Mouse (Mus musculus) cerebellum, postnatal 14 days (tissue): ENCODE data around the gene Srarp.

Source experiments
- DNase-seq, 2 experiments: peaks; one replicate each; pipeline ENCODE4 v3.0.0; 2021; ENCODE audit warnings: mixed read lengths in 2 of 2

Srarp gene

GRCm38 (mm10) chr4:141456193-141456938 lies 20.5 kb upstream of the Srarp start:
- no peak for DNase-seq

DNA sequence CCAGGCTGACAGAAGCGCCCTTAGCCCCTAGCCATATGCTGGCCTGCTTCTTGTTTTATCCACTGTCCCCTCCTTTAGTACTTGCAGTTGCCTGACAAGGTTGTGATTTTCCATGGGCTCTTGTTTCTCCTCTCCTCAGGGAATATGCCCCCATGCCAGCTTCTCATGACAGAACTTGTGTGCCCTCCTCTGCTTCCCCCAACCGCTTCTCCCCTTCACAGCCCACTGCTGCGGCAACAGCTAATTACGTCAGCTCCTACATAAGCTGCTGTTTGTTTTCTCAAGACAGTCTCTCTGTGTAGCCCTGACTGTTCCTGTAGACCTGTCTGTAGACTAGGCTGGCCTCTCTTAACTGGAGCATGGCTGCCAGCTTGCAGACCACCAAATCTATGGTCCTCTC lies 19.6 kb upstream of the Srarp start:
- peak in 1 of 2 experiments; percentile 9 for DNase-seq

DNA sequence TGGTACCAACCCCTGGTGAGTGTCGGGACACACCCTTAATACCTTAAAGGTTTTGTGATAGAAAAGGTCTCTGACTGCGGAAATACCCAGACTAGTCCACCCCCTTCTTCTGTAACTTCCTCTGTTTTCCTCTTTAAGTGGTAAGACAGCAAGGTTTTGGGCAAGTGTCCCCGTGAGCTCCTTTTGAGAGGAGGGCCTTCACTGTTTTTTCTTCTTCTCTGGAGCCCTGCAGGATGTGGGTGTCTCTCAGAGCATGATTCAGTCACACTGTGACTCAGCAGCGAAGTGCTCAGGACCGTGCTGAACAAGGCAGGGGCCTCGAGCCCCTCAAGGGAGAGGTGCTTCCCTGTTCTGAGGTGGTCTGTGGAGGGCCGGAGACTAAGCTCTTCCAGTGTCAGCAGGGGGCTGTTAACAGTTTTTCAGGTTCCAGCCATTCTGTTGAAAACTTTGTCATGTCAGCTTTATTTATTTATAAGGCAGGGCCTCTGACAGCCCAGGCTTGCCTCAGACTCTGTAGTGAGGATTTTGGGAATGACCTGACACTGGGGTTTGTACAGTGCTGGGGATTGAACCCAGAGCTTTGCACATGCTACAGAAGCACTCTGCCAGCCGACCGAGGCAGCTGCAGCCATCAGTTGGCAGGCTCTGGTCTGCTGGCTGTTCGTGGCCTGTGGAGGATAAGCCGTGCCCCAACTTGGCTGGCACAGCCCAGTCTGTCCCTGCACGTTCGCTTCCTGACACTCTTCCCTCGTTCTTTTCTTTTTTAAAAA lies 18.9 kb upstream of the Srarp start:
- DNase-seq = peak in 1 of 2 experiments; percentile 34

DNA sequence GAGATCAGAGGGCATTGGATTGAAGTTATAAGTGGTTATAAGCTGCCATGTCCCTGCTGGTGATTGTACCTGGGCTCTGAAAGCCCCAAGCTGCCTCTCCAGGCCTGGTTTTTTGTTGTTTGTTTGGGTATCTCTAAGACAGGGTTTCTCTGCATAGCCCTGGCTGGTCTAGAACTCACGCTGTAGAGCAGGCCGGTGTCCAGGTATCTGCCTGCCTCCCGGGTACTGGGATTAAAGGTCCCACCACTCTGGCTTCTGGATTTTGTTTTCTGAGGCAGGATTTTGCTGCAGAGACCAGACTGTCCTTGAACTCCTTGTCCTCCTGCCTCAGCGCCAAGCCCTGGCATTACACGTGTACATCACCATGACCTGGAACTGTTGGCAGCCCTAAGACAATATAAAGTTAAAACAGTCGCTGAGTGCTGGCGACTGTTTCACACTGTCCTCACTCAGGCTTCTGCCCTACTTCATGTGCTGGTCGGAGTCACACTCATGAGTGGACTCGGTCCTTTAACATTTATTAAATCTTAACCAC lies 16.1 kb upstream of the Srarp start:
- DNase-seq = no peak

DNA sequence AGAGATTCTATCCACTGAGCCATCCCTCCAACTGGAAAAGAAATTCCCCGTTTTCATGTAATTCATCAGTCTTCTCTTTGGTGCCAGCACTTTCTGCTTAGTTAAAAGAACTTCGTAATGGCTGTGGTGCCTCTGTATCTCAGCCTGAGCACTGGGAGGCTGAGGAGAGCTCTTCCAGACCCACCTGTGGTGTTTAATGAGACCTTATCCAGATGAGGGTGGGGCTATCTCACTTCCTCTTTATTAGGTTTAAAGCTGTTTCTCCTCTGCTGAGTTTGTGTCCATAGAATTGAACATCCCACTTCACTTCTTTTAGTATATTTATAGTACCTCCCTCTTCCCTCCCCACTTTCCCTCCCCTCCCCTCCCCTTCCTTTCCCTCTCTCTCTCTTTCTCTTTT lies 15.3 kb upstream of the Srarp start:
- no peak for DNase-seq

DNA sequence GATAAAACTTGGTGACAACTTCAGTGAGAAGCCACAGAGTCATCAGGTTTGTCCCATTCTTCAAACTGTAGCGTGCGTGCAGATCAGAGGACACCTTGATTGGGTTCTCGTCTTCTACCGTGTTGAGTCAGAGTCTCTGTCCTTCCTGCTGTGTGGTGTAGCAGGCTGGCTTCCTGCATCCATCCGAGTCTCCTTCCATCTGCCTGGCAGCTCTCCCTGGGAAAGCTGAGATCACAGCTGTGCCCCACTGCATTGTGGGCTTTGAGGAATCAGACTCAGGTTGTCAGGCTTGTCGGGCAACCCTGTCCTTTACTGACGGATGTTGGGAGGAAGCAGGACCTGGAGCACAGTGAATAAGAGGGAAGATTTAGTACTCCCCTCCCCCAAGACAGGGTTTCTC lies 10.3 kb upstream of the Srarp start:
- no peak for DNase-seq

DNA sequence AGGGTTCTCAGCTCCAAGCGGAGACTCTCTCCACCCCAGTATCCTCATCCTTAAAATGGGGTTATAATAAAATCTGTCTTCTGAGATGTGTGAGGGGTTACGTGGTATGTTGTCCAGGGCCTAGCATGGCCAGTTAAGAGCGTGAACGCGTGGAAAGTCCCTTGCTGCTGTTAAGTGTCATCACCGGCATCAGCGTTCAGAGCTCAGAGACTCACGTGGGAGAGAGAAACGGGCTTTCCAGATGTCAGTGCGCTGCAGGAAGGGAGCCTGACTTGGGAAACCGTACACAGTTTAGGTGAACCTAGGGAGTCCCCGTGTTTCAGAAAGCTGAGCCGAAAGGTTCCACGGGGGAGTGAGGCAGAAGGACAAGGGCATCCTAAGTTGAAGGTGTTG lies 9.4 kb upstream of the Srarp start:
- DNase-seq = no peak

DNA sequence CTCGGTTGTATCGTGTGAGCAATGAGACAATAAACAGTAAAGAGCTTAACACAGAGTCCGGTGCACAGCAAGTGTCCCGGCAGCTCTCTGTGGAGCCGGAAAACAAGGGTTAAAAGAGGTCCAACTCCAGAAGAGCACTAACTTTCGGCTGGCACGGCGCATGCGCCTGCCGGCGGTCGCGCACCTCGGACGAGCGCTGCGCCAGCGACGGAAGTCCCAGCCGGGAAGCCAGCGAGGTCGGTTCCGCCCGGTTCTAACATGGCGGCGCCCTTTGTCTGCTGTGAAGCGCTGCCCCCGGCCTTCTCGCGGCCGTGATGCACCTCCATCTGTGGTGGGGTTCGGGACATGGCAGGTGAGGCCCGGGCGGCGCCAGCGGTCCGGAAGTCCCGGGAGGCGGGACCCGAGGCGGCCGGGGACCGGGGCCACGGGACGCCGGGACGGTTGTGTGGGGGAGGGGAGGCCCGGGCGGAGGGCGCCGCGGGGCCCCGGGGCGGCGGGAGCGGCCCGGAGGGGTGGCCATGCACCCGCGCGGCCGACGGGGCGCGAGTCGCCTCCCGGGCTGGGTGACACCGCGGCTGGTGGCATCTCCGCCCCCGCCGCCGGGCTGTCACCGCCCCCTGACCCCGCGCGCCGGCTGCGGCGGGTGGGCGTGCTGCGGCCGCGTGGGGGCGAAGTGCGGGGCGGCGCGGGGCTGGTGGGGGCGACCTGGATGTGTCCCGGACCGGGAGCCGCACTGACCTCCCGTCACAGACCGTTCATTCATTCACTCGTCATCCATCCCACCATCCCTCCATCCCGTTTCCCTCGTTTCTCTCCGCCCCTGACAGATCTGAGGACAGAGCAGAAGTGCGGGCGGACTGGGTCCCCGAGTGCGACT lies 8.8 kb upstream of the Srarp start, which contains the start of gene Zbtb17:
Gene Zbtb17, plus strand, starts transcription at position 204 of the 877 bp plus-strand sequence.
- peak; percentile 91 to 94 for DNase-seq

- no peak for DNase-seq
Observed at GRCm38 (mm10) chr4:141443641-141444429, 7.9 kb upstream of the Srarp start.

DNA sequence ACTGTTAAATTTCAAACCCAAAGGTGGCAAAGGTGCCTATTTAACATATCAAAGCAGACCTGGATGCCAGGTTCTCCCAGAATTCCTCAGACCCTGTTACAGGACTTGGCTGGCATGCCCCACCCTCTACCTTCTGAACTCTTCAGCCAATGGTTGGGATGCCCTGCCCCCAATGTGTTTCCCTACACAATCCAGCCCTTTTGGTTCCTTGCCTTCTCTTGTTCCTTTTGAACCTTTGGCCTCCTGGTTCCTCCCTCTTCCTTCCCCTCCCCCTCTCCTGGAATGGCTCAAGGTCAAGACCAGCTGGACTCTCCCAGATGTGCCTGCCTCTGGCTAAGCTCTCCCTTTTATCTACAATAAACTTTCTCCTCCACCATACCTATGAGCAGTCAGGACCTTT lies 5.0 kb upstream of the Srarp start:
- DNase-seq = no peak

GRCm38 (mm10) chr4:141439083-141439803 lies 3.3 kb upstream of the Srarp start:
- DNase-seq = no peak

DNA sequence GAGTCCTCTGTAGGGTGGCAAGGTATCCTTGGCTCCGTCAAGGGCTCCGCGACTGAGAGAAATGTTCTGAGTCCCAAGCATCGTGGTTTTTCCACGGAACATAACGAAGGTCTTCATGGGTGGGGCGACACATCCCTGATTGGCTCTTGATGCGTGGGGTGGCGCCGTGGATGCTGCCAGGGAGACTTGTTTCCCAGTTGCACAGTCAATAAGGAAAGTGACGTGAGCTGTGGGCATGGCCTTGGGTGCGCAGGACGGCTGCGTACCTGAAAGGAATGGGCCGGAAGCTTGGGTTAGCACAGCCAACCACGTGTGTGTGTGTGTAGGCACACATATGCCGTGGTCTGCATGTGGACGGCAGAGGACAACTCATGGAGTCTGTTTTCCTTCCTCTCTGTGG lies 2.7 kb downstream of the Srarp start:
- DNase-seq = no peak

- peak; percentile 75 to 78 for DNase-seq
Observed at GRCm38 (mm10) chr4:141432666-141433065, 3.2 kb downstream of the Srarp start.

DNA sequence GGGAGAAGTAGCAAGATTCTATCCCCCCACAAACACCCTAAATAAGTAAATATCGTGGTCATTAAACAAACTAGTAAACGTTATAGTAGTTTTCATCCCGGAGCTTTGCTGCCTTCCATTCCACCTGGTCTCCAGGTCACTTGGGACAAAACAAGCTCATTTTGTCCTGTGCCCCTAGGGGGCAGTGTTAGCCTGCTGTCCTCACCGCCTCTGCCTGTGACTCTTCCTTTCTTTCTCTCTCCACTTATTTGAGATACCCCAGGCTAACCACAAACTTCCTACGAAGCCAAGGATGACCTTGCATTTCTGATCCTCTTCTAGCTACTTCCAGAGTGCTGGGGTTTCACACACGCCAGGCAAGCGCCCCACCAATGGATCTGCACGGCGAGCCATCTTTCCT lies 4.9 kb downstream of the Srarp start:
- DNase-seq = peak; percentile 87 to 88

- DNase-seq = peak in 1 of 2 experiments; percentile 63
Observed at GRCm38 (mm10) chr4:141429847-141430246, 6.1 kb downstream of the Srarp start.

- no peak for DNase-seq
Observed at GRCm38 (mm10) chr4:141429381-141429780, 6.5 kb downstream of the Srarp start.

DNA sequence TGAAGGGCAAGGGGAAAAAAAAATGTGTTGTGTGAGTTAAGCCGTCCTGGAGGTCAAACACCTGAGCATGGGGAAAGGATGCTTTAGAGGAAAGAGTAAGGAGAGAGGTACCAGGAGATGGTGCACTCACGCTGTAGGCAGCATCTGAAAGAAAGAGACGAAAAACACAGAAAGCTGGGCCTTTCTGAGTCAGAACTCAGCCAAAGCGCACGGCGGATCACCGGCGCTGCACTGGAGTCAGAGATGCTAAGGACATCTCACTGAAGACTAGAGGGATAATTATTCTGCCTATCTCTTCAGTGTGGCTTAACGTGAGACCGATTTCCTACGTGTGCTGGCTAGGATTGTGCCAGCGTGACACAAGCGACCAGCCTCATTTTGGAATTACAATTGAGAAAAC lies 8.0 kb downstream of the Srarp start:
- DNase-seq = no peak

DNA sequence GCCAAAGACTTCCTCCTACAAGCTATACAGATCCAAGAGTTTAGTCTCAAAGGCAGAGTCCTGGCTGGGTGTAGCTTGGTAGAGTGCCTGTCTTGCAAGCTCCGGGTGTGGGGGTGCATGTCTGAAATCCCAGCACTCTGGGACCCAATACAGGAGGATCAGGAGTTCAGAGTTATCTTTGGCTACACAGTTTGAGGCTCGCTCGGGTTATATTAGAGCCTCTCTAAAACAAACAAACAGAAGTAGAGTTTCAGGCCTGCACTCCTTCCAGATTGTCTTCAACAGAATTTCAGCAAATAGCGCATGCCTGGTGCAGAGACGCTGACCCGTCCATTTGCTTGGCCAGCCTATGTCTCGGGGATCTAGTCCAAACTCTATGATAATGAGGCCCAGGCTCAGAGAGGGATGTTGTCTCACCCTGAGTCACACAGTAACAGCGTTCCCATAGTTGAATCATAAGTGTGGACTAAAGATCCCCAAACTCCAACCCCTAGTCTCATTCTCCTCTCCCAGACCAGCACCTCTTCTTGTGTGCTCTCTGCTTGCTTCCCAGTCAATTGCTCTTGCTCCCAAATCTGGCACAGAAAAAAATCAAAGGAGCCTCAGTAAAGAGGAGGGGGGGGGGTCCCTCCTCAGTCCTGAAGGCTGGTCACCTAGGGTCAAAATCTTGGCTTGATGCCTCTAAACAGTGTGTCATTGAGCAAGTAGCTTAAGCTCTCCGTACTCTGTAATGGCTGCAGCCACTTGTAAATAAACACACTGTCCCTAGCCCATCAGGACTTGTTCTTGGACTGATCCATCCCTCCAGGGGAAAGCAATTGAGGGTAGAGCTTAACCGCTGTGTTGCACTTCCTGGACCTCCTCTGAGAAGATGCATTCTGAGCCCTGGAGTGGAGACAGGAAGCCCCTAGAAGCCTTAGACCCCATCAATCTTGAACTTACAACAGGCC lies 8.8 kb downstream of the Srarp start:
- no peak for DNase-seq

GRCm38 (mm10) chr4:141425484-141426479 lies 10.1 kb downstream of the Srarp start:
- DNase-seq = peak; percentile 60 to 67
